Mouse (Mus musculus) adrenal gland, postnatal 10 days (tissue): ENCODE results near the gene 2310022B05Rik. TPM values are rescaled to one million over a fixed set of nuclear protein-coding genes. Genes with fewer than 3 reads are reported as not detected.

Source experiments
- DNase-seq: peaks from one replicate; pipeline ENCODE4 v3.0.0; 2021; ENCODE audit warnings: mixed read lengths
- long read RNA-seq, 2 experiments: library from polyadenylated mRNA; stranded (forward); transcript quantifications; one replicate each; pipeline ENCODE4 v2.0.0; 2021
- total RNA-seq, 2 experiments: library from RNA; stranded (reverse); gene quantifications; 2 replicates each; pipeline ENCODE4 v1.2.3; 2021

The 2310022B05Rik gene
- total RNA-seq, result 10 to 100 TPM; 42.5 to 43.2 TPM
- long read RNA-seq, experiment 1, transcript 2310022B05Rik-201 (4 exons, 3,307 nt), result major isoform, 41 of 54 reads
- long read RNA-seq, experiment 1, partial matches to known transcripts, result 1 of 54 reads
- long read RNA-seq, experiment 1, other reads (novel, unspliced or antisense), result 12 of 54 reads
- long read RNA-seq, experiment 2, transcript 2310022B05Rik-201 (4 exons, 3,307 nt), result major isoform, 55 of 58 reads
- long read RNA-seq, experiment 2, partial matches to known transcripts, result 1 of 58 reads
- long read RNA-seq, experiment 2, other reads (novel, unspliced or antisense), result 2 of 58 reads

DNA sequence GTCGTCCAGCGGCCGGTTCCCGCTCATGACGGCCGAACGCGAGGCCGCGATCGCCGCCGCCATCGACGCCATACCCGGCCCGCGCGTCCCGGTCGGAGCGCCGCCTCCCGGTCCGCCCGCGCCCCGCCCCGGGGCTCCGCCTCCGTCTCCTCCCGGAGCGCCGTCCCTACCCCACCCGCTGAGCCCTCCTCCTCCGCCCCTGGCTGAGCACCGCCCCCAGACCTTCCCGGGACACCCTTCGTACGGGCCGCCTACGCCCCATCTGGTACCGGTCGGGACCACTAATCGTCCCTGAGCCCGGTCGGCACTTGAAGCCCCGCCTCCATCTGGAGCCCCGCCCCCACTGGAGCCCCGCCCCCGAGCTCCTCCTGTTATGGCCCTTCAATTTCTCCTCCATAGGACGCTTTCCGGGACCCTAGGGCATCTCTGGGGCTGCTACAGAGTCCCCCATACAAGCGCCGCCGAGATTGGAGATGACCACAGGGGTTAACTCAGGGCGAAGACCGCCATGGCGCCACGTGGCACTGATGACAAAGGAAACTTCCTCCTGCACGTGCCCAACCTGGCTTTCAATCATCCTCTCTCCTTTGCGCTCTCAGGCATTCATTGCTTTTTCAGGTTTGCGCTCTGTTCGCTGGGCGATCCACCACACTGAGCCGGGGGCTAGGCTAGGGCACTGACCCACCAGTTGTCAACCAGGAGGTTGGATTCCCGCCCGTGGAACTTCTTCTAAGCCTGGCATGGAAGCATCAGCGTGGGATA, at the start of gene 2310022B05Rik:
Gene 2310022B05Rik (minus strand): TSS at position 258 of the 762 bp plus-strand sequence.
- peak; percentile 93 for DNase-seq

GRCm38 (mm10) chr8:124705823-124706222, 42.7 kb upstream of the 2310022B05Rik start:
- no peak for DNase-seq

DNA sequence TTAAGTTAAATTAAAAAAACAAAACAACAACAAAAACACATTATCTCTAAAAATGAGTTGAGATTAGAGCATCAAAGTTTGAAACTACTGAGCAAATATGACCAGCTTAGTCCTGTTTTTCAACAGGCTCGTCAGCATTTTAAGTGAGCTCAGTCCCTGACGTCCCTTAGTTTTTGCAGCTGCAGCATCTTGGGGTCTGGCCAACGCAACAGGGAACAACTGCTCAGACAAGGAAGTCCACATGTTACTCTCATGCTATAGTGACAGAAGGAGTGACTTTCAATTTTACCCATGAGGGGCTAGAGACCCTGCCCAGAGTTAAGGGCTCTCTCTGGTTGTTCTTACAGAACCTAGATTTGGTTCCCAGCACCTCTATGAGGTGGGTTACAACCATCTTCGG, 41.2 kb upstream of the 2310022B05Rik start:
- no peak for DNase-seq

DNA sequence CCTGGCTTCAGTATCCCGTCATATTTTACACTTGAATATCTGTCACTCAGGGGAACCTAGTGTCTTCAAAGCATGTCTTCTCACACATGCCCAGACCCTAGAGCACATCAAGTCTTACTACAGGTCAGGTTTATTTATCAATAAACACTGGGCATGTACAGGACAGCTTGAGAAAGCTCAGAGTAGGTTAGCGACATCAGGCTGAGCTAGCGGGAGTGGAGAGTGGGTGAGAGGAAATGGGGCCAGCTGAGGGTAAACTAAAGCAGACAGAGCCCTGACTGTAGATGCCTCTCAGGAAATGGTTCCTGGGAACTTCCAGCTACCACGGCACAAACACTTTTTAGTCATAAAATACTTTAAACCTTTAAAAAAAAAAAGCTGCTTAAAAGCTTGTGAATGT, 40.4 kb upstream of the 2310022B05Rik start:
- no peak for DNase-seq

DNA sequence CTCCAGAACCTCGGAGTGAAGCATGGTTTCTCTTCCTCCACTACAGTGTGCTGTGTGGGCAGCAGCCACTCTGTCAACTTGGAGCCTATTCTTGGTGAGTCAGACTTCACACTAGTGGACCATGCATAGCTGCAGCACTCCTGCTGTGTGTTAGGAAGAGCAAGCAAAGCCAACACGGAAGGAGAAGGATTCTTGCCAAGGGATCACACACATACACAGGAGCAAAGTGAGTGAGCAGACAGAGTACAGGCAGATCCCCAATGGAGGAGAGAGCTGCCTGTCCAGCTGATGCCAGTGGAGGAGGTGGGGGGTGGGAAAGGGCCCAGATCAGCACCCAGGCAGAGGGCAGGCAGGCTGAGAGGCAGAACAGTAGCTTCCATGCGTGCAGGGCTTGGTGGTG, 39.0 kb upstream of the 2310022B05Rik start:
- DNase-seq, result no peak

DNA sequence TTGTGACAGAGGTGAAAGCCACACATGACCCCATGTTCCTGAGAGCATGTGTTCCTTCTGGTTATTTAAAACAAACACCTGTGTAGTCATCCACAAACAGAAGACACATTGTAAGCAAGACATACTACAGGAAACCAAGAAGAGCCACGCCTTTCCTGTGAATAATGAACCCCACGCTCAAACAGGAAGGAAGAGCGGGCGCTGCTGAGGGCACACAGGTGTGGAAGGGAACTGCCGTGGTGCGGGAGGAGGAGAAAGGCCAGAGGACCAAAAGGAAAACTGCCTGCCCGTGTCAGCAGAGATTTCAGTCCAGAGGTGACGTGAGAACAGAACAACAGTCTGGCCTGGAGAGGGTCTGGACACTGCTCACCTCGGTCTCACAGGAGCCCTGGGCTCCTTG, 37.9 kb upstream of the 2310022B05Rik start:
- DNase-seq, result no peak

DNA sequence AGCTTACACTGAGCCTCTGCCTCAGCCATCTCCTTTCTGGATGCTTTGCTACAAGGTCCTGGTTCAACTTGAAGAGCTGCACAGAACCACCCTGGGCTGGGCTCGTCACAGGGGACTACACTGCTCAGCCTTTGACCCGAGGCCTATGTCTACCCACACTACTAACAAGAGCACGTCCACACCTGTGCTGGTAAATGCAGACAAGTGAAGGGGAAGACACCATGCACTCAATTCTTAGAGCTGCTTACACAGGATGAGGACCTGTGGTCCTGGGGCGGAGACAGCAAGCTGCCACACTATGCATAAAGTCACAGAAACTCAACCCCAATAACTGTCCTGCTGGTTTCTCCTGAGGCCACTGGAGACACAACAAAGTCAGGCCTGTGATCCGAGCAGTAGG, 37.1 kb upstream of the 2310022B05Rik start:
- DNase-seq, result no peak

DNA sequence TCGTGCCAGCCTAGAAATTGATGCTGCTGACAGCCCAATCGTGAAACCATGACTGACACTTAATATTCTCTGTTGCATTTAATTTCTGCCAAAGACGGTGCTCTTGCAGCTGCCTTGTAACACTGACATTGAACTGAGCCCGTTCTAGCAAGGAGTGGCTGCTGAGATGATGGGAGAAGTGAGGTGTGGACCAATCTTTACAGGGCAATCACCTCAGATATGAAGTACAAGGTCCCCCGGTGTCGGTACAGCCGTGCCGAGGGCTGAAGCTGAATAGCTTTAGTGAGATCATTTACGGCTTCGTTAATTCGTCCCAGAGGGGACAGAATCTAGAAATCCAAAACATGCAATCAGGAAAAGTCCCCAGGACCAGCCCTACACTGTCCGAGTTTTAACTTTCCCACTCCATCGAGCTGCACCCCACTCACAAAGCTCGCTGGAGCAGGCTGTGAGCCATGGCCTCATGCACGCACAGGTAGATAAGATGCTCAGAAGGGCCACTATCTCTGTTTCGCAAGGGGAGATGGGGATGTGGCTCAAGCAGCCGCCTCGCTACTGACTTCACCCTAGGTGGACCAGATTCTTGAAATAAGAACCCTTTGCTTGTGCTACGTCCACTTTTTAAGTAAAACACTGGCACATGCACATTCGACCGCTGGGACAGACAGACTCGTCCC, 32.4 kb upstream of the 2310022B05Rik start:
- no peak for DNase-seq

DNA sequence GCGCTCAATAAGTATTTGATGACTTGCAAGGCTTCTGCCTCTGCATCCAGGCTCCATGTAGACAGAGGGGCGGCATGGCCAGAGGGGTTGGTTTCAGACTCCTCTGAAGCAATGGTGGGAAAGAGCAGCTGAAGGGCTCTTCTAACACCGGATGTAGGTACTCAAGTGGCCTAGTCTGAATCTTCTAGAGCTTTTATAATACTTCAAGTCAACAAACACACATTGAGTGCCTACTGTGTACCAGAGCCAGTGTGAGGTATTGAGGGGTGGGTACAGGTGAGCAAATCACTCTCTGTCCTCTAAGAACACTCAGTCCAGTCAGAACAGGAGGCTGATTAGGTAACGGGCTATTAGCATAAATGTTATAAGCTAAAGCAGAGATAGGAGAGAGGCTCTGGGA, 28.5 kb upstream of the 2310022B05Rik start:
- DNase-seq, result no peak

GRCm38 (mm10) chr8:124688899-124689298, 25.7 kb upstream of the 2310022B05Rik start:
- DNase-seq, result no peak

GRCm38 (mm10) chr8:124682218-124682617, 19.0 kb upstream of the 2310022B05Rik start:
- DNase-seq, result no peak

DNA sequence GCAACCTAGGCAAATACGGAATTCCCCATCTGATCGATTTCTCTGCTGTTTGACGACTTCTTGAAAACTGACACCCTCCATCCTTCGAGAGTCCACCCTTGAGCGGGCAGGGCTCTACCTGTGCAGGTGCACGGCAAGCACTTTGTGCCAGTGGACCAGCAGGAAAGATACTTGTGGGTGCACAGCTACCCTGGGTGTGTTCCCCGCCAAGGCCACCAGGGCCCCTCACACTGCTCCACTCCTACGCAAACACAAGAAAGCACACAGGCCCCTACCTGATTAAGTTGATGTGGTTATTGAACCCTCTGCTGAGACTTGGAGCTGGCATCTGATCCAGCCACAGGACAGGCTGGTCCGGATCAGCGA, 18.6 kb upstream of the 2310022B05Rik start:
- no peak for DNase-seq

GRCm38 (mm10) chr8:124681077-124681791, 18.1 kb upstream of the 2310022B05Rik start:
- DNase-seq, result no peak

- no peak for DNase-seq
Observed at GRCm38 (mm10) chr8:124678246-124678645, 15.1 kb upstream of the 2310022B05Rik start.

DNA sequence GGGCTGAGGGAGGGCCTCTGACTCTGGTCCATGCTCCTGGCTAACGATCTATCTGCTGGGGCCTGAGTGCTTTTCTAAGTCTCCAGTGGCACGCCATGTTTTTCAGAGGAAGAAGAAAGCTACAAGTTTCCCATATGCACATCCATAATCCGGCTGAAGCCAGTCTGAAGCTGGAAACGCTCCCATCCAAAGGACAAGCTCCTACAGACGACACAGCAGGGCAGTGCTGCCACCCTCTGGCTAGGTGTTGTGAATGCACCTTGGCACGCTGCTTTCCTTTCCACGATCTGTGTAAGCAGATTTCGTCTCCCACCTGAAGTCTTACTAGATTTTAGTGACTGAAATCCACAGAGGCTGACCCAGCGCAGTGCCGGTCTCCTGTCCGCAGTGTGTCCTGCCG, 14.3 kb upstream of the 2310022B05Rik start:
- peak; percentile 87 for DNase-seq

DNA sequence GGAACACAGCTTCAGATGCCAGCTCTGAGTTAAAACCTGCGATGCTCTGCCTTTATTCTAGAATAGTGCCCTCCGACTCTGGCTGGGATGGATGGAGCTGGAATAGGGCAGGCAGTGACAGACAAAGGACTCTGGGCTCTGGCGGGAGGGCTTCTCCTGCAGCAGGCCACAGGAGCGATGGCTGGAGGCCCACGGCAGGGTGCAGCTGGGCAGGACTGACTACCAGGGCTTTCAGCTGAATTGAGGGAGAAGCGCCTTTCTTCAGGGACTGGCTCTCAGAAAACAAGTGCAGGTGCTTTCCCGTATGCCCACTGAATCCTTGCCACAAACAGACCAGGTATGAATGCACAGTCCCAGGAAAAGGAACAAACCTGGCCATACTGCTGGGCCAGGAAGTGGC, 13.9 kb upstream of the 2310022B05Rik start:
- no peak for DNase-seq

DNA sequence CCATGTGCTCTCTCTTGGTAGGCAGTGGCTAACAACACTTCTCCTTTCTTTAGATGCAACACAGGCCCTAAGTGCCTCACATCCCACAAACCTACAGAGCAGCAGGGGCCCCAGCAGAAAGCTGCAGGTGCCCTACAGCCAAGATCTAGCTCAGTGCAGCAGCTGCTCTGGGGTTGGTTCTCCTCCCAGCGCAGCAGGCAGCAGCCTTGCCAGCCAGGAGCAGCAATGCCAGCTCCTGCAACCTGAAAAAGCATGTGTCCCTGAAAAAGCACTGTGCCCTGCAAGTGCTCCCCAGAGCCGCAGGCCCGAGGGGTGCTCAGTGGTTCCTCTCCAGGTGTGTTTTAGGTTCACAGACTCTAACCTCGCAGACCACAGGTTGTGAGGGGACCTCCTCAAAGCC, 13.5 kb upstream of the 2310022B05Rik start:
- no peak for DNase-seq

GRCm38 (mm10) chr8:124672345-124672744, 9.2 kb upstream of the 2310022B05Rik start:
- no peak for DNase-seq

- peak; percentile 59 for DNase-seq
Observed at GRCm38 (mm10) chr8:124668798-124669197, 5.6 kb upstream of the 2310022B05Rik start.

GRCm38 (mm10) chr8:124664414-124664813, 1.2 kb upstream of the 2310022B05Rik start:
- no peak for DNase-seq

DNA sequence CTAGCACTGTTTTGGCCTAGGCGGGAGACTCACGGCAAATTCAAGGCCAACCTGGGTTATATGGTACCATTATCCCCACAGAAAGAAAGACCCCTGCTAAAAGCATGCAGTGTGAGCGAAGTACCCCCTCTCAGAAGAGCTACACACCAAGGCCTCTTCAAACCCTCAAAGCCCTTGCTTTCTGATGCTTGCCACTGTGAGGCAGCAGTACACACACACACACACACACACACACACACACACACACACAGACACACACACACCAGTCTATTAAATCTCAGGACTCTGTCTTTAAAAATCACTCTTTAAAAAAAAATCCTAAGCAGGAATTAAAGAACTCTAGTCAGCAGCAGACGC, 683 bp upstream of the 2310022B05Rik start:
- DNase-seq, result no peak

DNA sequence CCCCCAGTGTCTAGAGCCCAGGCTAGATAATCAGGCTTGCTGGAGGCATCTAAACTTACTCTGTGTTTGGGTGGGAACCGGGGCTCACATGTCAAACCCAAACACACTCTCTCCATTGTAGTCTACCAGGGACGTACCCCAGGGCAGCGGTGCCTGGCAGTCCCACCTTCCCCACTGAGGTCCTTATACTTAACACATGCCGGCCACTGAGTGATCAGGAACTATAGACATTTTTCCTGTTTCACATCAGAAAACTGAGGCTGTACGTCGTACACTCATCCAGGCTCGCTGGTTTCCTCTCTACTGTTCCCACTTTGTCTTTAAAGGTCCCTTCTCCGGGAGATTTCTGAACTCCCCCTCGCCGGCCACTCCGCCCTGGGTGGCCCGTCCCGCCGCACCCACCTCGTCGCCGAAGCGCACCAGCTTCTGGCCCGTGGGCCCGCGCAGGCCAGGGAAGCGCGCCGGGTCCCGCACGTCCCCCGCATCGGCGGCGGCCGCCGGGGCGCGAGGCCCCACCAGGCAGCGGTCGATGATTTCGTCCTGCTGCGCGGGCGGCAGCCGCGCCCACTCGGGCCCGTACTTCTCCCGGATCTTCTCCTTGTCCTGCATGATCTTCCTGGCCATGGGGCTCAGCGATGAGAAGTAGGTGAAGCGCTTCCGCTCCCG, 590 bp downstream of the 2310022B05Rik start:
- no peak for DNase-seq
